Mouse (Mus musculus) right cerebral cortex, postnatal 36 days (tissue): ENCODE measurements around the gene Gm19426.
A peak's percentile ranks its signal among the peaks of the same experiment; 100 is the strongest.
"Not testable (repeated sequence)": the region's sequence is repeated elsewhere in the genome, so short reads cannot be mapped to it uniquely, and the experiment has no call there.

ENCODE experiments used
- DNase-seq, 2 experiments: peaks; one replicate each; pipeline ENCODE4 v3.0.0; 2022; ENCODE audit warnings: low spot score in 2 of 2, mixed read lengths in 1 of 2

Gene Gm19426

DNA sequence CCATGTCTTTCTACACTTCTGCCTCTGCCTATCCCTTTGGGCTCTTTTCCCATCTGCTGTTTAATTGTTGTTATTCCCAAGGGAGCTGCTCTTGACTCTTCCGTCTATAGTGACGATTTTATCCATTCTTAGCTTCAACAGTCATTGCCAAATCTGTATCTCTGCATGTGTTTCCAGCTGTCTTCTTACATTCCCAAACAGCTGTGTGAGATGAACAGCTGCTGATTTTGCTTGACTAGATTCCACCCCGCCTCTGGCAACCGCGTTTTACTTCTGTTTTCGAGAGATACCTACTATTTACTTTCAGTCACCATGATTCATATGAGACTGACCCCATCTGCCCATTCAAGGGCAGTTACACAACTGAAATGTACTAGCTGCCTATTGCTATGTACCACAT is 6.7 kb upstream of the Gm19426 start:
- no peak for DNase-seq

- no peak for DNase-seq
These were observed 671 bp upstream of the Gm19426 start for GRCm38 (mm10) chr2:84744126-84744525.

DNA sequence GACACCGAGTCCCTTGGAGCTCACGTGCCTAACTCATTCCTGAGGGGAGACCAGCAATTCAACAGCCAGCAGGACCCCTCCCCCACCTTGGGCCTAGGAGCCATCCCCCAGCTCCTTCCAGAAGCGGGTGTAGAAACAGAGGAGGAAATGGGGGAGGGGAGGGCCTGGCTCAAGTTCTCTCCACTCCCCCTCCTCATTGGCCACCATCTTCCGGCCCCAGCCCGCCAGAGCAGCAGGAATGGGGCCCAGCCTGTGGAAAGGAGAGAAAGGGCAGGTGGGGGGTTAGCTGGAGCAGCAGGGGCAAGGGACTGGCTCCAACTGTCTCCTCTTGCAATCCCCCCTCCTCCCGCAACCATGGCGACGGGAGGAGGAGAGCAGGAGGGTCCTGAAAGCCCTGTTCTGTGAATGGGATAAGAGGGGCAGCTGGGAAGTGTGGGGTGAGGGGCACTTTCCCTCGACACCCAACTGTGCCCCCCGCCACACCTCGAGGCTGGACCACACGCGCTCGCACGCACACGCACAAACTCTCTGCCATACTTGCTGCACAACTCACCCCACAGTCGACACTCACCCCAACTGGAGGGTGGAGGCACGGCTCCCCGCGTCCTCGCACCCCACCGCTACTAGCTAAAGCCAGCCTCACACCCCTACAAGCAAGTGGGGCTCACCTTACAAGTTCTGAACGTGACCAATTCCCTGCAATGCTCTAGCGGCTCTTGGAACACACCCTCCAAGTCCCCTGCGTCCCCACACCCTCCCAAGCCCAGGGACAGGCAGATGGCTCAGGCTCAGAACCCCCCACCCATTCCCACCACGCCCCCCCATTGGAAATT is 788 bp downstream of the Gm19426 start:
- no peak for DNase-seq

- no peak for DNase-seq
These were observed 1.5 kb downstream of the Gm19426 start for GRCm38 (mm10) chr2:84741841-84742450.

- DNase-seq, result no peak
These were observed 2.7 kb downstream of the Gm19426 start for GRCm38 (mm10) chr2:84740608-84741333.

GRCm38 (mm10) chr2:84738271-84738911 is 5.1 kb downstream of the Gm19426 start:
- DNase-seq, result no peak

- no peak for DNase-seq
These were observed 6.0 kb downstream of the Gm19426 start for GRCm38 (mm10) chr2:84737451-84737925.

DNA sequence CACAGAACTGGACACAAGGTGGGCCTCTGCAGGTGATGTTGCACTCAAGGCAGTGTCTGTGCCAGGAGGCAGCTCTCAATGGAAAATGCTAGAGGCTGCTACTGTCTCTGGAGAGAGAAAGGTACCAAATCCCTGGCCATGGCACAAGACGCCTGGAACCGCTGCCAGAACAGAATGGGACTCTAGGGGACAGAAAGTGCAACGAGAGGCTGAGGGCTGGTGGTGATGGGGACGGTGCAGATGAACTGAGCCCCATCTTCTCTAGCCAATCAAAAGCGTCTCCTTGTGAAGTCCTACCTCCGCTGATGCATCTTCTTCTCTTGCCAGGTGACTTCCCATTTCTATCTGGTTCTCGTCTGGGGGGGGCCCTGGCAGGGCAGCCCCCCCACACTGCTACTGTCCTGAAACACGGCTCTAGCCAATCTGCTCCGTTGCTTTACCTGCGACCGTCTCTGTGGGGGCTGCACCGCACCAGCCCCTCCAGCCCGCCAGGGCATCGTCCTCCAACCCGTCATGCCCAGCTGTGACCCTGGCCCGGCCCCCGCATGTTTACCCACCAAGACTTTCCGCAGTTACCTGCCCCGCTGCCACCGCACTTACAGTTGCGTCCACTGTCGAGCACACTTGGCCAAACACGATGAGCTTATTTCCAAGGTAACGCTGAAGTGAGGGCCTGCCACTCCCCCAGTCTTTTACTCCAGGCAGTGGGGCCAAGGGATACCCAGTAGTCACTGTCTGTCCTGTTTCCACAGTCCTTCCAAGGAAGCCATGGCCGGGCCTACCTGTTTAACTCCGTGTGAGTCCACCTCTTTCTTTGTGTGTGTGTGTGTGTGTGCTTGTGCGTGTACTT is 6.9 kb downstream of the Gm19426 start:
- DNase-seq, result no peak

DNA sequence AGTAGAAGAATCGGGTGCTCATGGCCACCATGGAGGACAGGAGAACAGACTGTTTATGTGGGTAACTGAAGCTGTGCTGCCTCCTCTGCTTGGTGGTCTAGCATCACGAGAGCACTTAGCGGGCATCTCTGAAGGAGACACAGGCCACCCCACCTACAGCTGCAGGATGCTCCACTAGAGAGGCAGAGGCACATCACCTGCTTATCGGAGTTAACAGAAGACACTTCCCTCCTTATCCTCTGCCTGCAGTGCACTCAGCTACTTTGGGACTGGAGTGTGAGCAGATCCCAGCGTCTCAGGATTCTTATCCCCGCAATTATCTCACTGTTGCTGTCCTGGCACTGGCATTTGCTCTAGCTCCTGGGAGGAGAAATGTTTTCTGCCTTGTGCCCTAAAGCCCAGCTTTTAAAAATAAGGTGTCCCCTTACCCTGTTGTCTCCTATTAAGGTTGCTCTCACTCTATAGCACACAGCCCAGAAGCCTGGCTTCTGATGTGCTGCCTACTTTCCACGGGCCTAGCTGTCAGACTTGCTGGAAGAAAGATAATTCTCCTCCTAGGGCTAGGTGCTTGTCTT is 8.0 kb downstream of the Gm19426 start:
- no peak for DNase-seq

DNA sequence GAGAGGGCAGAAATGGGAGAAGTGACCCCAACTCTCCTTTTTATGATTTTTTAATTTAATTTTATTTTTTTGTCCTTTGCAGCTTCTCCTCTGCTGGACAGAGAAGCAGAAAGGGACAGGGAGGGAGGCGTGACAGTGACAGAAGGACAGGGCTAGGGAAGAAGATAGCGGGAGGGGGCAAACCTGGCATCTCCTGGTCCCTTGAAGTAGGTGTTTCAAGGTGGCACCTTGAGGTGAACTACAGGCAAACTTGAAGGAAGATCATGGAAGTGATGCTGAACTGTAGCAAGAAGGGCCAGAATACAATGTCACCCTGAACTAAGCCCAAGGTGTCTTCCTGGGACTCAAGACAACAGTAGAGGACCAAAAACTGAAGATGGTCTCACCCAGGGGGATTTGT is 8.5 kb downstream of the Gm19426 start:
- no peak for DNase-seq

- DNase-seq, result no peak
These were observed 9.0 kb downstream of the Gm19426 start for GRCm38 (mm10) chr2:84734351-84734864.

DNA sequence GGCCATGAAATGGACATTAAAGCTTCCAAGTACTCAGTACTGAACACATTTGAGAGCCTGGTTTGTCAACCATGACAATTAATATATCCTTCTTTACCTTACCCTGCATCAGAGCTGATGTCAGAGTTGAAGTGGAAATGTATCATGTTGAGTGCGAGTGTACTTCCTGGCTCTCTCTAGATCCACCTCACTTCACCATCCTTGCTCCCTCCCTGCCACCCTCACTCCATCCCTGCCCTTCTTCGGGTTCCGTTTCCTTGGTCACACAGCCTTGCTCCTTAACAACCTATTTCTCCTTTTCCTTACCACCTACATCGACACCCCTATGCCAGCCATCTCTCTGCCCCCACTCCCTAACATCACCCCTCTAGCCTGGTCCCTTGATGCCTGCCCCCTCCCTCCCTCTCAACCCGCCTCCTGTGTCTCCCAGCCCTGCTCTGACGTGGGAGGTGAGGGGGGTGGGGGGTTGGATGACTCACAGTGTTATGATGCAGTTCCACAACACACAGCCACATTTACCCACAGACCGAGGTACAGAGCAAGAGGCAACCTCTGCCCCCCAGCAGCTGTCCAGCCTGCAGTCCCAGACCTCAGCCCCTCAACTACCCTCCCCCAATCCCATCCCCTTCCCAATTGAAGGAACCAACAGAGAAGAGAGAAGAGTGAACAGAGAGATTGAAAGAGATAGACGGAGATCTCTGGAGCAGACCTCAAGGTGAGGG is 9.7 kb downstream of the Gm19426 start, which contains the start of gene Ypel4:
TSS of gene Ypel4 (plus strand) at position 480 of the 722 bp plus-strand sequence.
- peak; percentile 71 to 77 for DNase-seq

DNA sequence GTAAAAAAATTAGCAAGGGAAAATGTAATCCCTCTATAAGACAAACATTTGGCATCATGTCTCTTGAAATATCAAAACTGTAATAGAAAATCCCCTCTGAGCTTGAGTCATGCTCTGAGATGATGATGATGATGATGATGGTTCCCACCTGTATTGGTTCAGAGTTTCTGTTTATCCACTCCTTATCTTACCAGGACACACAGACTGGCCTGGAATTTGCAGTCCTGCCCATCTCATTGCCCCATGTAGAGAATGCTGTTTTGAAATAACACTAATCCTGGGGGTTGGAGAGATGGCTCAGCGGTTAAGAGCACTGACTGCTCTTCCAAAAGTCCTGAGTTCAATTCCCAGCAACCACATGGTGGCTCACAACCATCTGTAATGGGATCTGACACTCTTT is 11.1 kb downstream of the Gm19426 start:
- DNase-seq, result no peak

- no peak for DNase-seq
These were observed 12.2 kb downstream of the Gm19426 start for GRCm38 (mm10) chr2:84731206-84731605.

GRCm38 (mm10) chr2:84728191-84728590 is 15.3 kb downstream of the Gm19426 start:
- not testable (repeated sequence) for DNase-seq

GRCm38 (mm10) chr2:84727172-84727858 is 16.1 kb downstream of the Gm19426 start, which contains the start of gene Clp1:
Gene Clp1 (minus strand): TSS chr2:84727350.
- DNase-seq, result peak; percentile 98

DNA sequence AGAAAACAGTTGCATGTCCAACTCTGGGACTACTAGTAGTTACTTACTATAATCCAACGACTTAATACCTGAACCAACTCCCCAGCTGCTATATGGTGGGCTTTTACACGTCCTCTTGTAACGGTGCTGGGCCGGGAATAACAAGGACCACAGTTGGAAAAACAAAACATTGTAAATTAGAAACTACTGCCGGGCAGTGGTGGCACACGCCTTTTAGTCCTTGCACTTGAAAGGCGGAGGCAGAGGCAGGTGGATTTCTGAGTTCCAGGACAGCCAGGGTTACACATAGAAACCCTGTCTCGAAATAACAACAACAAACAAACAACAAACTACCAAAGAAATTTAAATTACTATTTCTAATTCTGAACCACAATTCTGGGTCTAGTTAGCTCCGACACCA is 16.7 kb downstream of the Gm19426 start:
- DNase-seq, result no peak

- DNase-seq, result no peak
These were observed 17.7 kb downstream of the Gm19426 start for GRCm38 (mm10) chr2:84725770-84726169.

GRCm38 (mm10) chr2:84723856-84724255 is 19.6 kb downstream of the Gm19426 start:
- no peak for DNase-seq
